Mouse (Mus musculus) B cell, adult 2 months (primary cell): Measurements from ENCODE around the gene Frmd4a.
"Not testable (repeated sequence)": the region's sequence is repeated elsewhere in the genome, so short reads cannot be mapped to it uniquely, and the experiment has no call there.

Experiments used
- DNase-seq, 2 experiments: peaks; one replicate each; pipeline ENCODE4 v3.0.0; 2022

Frmd4a gene

DNA sequence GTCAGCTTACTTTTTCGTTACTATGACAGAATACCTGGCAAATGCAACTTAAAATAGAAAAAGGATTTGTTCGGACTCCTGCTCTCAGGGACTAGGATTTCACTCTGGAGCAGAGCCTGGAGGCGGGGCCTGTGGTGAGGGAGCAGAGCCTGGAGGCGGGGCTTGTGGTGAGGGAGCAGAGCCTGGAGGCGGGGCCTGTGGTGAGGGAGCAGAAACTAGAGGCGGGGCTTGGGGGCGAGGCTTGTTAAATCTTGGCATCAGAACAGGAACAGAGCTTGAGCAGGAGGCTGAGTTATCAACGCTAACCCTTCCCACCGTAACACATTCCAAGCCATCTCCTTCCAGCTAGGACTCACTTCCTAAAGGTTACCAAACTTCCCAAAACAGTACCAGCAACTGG lies 575.9 kb downstream of the Frmd4a start:
- DNase-seq: no peak

DNA sequence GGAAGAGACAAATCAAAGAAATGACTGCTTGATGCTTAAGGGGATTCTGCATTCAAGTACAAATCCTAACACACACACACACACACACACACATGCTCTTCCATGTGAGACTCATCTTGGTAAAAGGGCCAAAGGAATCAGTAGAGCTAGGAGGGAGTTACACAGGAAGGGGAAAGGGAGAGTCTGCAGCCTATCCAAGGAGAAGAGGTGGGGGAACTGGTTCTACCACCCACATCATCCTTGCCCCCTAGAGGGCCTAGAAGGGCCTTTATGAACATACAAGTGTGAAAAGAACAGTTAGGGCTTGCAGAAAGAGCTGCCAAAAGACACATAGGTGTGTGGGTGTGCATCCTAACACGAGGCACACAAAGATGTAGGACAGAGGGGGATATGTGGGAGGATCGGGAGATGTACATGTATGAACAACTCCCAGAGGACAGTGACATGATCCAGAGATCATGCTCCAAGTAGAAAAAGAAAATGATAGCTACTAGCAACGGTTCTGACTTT lies 576.4 kb downstream of the Frmd4a start:
- no peak for DNase-seq

DNA sequence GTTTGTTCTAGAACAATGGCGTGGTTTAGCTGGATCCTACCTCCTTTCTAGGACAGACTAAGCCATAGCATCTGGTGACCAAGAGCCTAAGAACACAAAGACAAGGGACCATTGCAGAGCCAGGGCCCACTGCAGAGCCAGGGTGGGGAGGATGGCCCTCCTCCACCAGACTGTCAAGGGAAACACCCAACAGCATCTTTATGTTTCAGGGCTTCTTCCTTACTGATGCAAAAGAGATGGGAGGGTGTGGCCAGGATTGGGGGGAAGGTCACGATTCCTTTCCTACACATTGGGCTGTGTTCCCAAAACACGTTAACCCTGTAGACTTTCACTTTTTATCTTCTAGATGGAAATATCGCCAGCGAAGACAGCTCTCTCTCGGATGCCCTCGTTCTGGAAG lies 579.5 kb downstream of the Frmd4a start:
- DNase-seq: no peak

DNA sequence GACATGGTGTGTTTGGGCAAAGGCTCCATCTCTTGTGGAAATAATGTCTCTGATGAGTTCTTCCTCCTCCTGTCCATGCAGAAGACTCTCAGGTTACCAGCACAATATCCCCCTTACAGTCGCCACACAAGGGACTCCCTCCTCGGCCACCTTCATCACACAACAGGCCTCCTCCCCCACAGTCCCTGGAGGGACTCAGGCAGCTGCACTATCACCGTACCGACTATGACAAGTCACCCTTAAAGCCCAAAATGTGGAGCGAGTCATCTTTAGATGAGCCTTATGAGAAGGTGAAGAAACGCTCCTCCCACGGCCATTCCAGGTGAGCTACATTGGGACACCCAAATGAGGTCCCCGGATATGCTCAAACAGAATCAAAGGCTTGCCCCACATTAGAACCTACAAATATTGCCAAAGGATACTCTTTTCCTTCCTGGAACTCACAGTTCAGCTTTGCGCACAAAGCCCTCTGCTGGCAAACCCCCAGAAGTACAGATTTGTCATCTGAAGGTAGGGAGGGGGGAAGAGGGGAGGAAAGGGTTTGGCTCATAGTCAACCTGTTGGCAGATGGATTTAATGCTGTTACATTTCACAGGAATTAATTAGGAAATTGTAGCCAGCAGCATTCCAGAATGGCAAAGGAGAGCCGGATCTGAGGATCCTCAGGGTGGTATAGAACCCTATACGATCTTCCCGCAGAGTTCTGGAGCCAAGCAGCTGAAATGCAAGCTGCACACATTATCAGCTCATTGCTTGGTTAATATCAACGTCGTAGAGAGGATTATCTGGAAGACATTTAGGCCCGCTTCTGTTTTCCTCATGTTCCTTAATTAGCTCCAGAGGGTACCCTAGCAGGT lies 583.7 kb downstream of the Frmd4a start:
- peak; percentile 21 to 41 for DNase-seq

DNA sequence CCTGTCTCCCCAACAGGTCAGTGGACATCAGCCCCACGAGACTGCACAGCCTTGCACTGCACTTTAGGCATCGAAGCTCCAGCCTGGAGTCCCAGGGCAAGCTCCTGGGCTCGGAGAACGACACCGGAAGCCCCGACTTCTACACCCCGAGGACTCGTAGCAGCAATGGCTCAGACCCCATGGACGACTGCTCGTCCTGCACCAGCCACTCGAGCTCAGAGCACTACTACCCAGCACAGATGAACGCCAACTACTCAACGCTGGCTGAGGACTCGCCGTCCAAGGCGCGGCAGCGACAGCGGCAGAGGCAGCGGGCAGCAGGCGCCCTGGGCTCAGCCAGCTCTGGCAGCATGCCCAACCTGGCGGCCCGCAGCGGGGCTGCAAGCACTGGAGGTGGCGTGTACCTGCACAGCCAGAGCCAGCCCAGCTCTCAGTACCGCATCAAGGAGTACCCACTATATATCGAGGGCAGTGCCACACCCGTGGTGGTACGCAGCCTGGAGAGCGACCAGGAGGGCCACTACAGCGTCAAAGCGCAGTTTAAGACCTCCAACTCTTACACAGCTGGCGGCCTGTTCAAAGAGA lies 585.9 kb downstream of the Frmd4a start:
- no peak for DNase-seq

DNA sequence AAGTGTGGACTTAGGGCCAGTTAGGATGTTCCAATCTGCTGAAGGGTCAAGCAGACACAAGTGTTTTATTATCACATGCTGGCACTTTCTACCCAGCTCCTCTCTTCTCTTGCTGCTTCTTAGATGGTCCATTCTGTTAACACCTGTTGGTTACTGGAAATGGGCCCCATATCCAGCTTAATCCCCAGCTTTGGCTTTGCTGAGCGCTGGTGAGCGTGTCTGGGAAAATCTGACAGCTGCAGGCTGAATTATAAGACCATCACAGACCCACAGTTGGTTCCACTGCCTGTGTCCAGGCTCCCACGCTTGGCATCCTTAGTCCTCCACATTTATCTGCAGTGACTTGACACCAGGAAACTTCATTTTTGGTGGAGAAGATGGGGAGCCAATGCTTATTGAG lies 589.0 kb downstream of the Frmd4a start:
- no peak for DNase-seq

DNA sequence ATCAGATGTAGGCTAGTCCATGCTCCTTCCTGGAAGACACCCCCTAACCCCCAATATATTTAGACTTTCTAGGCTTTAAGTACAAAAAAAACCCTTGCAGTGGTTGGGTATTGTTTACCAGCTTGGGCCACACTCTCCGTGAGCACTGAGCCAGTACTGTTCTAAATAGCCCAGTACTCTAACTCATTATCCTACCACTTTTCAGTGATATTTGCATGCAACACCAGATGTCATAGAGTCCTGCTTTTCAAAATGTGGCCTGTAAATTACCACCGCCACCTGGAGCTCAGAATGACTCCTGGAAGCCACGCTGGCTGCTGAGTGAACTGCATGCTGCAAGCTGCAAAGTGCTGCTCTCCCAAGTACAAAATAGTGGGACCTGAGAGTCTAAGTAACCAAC lies 590.7 kb downstream of the Frmd4a start:
- no peak for DNase-seq

DNA sequence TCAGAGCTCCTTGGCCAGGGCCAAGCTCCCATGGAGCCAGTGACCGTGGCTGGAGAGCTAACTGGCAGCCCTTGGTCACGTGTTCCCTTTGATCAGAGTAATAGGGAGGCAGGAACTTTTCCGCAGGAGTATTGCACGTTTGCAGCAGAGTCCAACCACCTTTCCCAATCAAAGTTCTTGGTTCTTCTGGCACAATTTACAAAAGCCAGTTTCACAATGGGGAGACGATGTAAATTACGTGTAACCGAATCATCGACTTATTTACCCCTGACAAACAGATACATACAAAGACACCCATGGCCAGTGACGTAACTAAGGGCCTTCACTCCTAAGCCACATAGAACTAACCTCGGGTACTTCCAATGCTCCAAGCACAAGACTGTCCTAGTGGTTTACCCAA lies 591.9 kb downstream of the Frmd4a start:
- no peak for DNase-seq

DNA sequence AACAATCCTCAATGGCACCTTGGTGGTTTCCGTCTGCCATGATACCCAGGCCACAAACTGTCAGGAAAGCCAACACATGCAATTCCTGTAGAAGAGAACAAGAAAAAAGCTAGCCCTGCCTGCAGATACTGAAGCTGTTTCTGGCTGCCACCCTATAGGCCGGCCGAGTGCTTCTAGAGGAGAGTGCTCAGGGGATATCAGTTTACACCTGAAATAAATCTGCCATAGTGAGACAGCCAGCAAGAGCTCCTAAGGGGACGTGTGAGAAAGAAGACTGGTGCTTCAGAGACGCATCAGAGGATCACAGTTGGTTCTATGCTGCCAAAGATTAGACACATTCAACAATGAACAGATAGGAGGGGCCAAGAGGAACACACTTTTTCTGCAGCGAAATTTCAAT lies 593.8 kb downstream of the Frmd4a start:
- no peak for DNase-seq

DNA sequence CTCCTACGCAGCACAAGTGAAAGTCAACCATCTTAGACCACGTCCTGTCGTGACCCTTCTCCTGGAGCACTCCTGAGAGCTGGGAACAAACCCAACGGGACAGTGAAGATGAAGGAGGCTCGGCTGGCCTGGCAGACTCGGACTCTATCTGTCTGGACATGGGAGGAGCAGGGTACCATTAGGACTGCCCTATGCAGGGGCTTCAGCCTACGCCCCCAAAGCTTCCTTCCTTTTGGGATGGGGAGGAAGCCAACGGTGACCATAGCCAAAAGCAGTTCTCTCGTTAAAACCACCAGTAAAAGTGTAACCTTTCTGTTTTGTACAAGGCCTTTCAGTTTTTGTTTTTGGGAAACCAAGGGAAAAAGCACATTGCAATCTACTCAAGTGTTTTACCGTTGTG lies 594.2 kb downstream of the Frmd4a start:
- DNase-seq: no peak

DNA sequence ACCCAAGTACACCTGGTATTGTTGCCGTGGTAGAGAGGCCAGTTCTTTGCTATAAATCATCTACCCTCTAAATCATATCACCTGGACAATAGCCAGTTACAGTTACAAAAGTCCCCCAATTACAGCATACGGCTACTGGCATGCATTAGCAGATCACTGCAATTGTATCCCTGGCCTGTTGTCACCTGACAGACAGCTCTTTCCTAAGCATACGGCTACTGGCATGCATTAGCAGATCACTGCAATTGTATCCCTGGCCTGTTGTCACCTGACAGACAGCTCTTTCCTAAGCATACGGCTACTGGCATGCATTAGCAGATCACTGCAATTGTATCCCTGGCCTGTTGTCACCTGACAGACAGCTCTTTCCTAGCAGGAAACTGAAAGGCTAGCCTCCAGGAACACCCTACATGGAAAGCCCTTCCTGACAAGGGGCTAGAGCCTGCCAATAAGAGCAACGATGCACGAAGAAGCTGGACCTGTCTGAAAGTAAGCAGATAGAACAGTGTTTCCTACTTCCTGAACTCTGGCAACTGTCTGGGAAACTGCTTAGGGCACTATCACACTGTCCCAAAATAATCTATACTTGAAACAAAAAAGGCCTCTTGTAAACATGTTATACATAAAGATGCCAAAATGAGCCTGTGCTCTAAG lies 596.9 kb downstream of the Frmd4a start:
- DNase-seq: not testable (repeated sequence)

DNA sequence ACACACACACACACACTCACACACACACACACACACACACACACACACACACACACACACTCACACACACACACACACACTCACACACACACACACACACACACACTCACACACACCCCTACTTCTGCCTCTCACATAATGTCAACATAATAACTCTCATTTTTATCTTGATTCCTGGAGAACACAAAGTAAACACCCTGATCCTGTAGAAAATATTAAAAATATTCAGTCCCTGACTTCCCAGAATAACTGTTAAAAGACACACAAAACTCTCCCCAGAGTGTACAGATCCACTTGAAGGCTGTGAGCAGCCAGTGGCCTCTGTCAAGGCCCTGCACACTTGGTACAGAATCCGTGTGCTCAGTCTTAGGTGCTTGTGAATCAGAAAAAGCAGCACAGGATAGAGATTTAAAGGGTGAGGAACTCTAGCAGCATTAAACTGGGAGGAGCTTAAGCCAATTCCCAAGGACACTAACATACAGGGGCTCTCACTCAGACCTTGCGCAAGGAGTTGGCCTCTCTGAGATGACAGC lies 597.6 kb downstream of the Frmd4a start:
- DNase-seq: no peak

DNA sequence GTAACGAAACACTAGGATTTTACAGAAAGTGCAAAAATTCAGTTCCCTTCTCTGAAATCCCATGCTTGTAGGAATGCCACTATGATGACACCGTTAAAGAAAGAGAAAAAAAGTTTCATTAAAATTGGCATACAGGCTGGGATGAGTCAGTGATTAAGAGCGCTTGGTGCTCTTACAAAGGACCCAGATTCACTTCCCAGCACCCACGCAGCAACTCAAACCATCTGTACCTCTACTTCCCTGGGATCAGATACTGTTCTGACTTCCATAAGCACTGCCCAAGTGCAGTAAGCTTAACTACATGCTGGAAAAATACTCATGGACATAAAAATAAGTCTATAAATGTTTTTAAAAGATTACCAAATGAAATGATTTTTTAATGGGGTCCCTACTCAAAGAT lies 599.5 kb downstream of the Frmd4a start:
- DNase-seq: no peak

DNA sequence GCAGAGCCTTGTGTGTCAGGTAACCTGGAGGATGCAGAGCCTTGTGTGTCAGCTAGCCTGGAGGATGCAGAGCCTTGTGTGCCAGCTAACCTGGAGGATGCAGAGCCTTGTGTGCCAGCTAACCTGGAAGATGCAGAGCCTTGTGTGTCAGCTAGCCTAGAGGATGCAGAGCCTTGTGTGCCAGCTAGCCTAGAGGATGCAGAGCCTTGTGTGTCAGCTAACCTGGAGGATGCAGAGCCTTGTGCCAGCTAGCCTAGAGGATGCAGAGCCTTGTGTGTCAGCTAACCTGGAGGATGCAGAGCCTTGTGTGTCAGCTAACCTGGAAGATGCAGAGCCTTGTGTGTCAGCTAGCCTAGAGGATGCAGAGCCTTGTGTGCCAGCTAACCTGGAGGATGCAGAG lies 601.6 kb downstream of the Frmd4a start:
- DNase-seq: not testable (repeated sequence)

DNA sequence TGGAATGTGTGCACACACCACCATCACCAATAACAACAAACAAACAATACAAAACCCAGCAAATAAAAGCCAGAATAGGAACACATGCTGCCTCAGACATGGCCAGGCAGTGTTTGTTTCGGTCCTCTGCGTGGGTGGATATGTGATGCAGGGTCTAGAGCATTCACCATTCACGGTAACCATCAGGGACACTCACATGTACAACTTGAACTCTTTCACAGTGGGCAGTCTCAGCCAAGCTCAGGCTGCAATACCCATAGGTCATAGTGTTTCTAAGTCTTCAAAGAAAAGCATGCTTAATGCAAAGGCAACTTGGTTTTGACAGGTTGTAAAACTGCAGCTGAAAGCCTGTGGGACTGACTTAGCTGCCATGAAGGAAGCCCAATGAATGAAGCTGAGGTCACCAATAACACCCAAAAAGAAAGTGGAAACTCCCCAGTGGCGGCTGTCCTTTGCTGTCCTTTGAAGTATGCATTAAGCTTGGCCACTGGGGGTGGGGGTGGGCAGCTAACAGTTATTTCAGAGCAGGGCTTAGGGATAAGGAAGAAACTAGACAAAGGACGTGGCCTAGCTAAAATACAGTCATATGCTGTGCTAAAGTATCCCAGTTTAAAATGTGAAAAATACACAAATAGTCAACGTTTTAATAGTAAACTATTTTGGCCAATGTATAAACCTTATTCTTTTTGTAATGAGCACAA lies 602.5 kb downstream of the Frmd4a start:
- no peak for DNase-seq

DNA sequence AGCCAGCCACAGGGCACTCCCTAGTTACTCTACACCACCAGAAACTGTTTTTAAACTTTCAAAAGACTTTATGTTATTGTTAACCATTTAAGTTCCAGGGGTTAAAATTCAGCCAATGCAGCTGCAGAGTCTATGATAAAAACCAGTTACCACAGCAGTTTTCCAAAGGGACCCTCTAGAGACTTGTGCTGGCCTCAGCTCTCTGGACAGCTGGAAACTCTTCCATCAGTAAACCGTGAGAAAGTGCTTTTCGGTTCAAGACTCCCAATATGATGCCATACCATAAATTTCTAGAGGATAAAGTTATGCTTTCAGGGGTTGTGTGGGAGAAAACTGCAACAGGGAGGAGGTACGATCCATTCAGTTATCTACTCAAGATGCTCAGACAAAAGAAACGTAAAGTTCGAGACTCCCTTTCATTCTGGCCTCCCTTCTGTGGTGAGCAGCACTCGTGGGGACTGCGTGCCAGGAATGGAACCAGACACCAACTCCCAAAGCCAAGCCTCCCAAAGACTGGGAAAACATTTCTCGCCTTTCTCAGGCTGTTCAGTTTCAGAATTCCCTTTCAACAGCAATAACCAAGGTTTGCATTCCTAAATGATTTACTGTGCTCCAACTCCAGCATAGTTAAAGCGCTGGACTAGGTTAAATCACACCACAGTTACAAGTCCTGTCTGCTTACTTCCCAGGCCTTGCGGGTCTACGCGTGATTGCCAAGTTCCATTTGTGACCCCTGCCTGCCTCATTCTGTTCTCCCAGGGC lies 603.3 kb downstream of the Frmd4a start:
- no peak for DNase-seq

DNA sequence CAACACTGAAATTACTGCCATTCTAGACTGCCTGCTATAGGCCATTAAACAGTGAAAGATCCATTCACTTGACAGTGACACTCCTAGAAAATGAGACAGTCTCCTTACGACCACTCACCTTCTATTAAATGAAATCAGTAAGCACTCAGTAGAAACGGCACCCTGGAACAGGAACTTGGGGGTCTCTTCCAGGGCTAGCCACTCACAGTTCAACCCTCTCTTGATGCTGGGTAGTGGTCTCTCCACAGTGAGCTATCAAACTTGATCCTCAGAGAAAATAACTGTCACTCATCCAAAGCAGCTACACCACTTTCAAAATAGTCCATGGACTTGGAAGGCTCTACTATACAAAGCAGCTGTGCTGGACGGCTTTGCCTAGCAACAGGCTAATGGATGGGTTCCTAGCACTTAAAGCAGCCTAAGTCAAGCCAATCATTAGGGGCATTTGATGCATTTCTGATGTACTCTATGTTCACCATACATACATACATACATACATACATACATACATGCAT lies 604.0 kb downstream of the Frmd4a start:
- no peak for DNase-seq

DNA sequence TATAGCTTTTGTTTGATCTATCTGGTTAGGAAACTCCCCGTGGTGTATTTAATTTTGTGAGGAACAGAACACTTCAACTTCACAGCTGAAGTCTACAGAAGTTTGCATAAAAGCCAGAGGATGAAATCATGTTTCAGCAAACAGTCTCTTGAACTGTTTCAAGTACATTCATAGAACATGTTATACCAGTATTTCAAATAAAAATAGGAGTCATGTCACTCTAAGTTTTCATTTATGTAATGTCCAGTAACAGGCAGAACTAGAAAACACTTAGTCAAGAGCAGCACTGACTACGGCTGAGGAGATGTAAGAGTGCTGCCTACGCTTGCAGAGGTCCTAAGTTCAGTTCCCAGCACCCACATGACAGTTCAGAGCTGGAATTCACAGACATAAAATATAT lies 609.4 kb downstream of the Frmd4a start:
- no peak for DNase-seq

DNA sequence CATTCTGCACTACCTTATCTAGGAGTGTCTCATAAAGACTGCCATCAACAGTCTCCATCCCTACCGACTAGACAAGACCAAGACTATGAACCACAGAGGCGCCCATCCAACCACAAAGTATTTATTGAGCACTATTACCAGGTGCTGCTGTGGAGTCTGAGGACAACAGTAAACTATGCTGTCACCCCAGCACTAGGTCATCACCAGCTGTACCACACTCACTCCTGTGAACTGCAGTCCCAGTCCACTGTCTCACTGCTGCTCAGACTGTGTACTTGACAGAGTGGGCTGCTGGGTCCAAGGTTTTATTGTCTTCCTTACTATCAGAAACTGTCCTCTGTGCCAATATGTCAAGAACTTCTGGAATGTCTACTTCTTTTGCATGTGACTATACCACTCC lies 611.4 kb downstream of the Frmd4a start:
- no peak for DNase-seq

DNA sequence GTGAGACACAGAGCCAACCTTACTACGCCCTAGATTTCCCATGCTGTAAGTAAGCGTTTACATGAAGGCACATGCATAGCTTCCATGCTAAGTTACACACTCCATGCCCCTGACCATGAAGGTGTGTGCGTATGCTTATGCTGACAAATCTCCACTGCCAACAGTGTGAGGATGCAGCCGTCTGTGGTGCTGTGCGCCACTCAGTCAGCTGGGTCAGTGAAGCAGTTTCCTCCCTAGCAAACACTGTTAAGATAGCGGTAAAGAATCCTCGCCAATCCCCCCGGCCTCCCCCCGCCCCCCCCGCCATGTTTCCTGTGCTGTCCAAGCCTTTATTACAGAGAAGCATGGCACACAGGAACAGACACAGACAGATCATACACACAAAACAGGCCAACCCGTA lies 612.0 kb downstream of the Frmd4a start:
- DNase-seq: no peak

DNA sequence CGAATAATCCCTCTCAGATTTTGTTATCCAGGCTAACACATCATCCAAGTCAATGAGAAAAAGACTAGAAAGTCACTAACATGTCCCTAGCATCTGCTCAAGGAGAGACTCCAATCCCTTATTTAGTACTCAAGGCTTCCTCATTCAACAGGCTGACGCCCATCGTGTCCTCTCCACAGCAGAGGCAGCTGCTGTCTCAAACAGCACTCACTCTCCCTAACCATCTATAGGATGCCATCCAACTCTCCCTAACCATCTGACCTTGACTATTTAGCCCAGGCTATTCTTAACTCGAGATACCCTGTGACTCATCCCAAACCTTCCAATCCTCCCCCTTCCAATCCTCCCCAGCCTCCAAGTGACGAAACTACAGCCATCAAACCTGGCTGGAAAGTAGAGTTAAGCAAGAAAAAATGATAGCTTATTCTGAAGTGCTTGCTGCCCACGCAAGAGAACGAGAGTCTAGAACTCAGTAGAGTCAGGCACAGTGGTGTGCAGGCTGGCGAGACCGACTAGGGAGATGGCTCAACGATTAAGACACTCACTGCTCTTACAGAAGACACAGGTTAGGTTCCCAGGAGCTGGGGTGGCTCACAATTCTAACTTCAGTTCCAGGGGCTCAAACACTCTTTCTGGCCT lies 612.8 kb downstream of the Frmd4a start:
- no peak for DNase-seq

DNA sequence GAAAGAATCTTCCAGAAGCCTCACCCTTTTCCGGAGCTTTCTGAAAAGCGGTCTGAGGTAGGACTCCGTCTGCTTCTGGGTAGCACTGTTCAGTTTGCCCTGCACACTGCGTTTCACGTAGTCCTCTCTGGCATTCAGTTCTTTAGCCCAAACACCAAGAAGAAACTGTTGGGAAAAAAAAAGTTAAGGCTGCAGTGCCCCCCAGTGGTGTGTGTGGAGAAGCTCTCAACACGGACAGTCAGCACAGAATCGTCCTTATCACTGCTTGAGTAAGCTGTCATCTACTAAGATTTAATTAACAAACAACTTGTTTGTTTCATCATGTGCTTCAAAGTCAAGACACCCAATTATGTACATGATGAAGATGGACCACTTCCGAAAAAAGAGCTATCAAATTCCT lies 618.3 kb downstream of the Frmd4a start:
- DNase-seq: no peak
